Mouse (Mus musculus): ENCODE measurements at regions not wholly inside any gene's neighbourhood (a gene's known extent, or its start where the extent isn't known, plus 50 kb on each side); places are given as distances from the start of the nearest gene placed in this dataset.

GRCm38 (mm10) chr2:117913846-117914245 is 197.8 kb upstream of the Thbs1 start:
- H3K4me3 ChIP-seq (ENCODE audit: insufficient read depth, poor library complexity, severe bottlenecking), result no peak overlapping the region
- no peak overlapping the region for H3ac ChIP-seq (ENCODE audit: control insufficient read depth, insufficient read length, low read depth)
- H3K27me3 ChIP-seq (ENCODE audit: control insufficient read depth, insufficient read depth, insufficient read length), result no peaks in the 10 kb centered on the region
- H3K79me3 ChIP-seq (ENCODE audit: low read depth), result no peaks in the 10 kb centered on the region
- H3K36me3 ChIP-seq (ENCODE audit: control insufficient read depth, insufficient read depth), result no peaks in the 10 kb centered on the region
- H3K79me2 ChIP-seq (ENCODE audit: control insufficient read depth, insufficient read depth), result no peaks in the 10 kb centered on the region
- TF ChIP-seq CEBPB (IDR thresholded peaks at IDR 0.05; ENCODE audit: low read depth), result no peak
- TF ChIP-seq MYOD1 (IDR thresholded peaks at IDR 0.05; ENCODE audit: control insufficient read depth, insufficient read length, low read depth), result no peak
- no peak for TF ChIP-seq MYOG (IDR thresholded peaks at IDR 0.05; ENCODE audit: control insufficient read depth, extremely low read depth, insufficient read length)
- no peak for TF ChIP-seq FOSL1 (IDR thresholded peaks at IDR 0.05; ENCODE audit: insufficient read depth, low read length, poor library complexity, severe bottlenecking)
- no peak for TF ChIP-seq USF1 (IDR thresholded peaks at IDR 0.05; ENCODE audit: low read depth)
- TF ChIP-seq MAX (IDR thresholded peaks at IDR 0.05), result no peak
- TF ChIP-seq CTCF (IDR thresholded peaks at IDR 0.05; ENCODE audit: control insufficient read depth, insufficient read depth, insufficient read length), result no peak

- TF ChIP-seq CEBPB (IDR thresholded peaks at IDR 0.05; ENCODE audit: low read depth), result no peak
- TF ChIP-seq FOSL1 (IDR thresholded peaks at IDR 0.05; ENCODE audit: insufficient read depth, low read length, poor library complexity, severe bottlenecking), result no peak
- TF ChIP-seq USF1 (IDR thresholded peaks at IDR 0.05; ENCODE audit: low read depth), result no peak
- no peak for TF ChIP-seq CTCF (IDR thresholded peaks at IDR 0.05; ENCODE audit: control insufficient read depth, insufficient read depth, insufficient read length)
- TF ChIP-seq MAX (IDR thresholded peaks at IDR 0.05), result no peak
- TF ChIP-seq MYOD1 (IDR thresholded peaks at IDR 0.05; ENCODE audit: control insufficient read depth, insufficient read length, low read depth), result no peak
- H3ac ChIP-seq (ENCODE audit: control insufficient read depth, insufficient read length, low read depth), result no peak overlapping the region
- H3K36me3 ChIP-seq (ENCODE audit: control insufficient read depth, insufficient read depth), result no peaks in the 10 kb centered on the region
Measured at GRCm38 (mm10) chr2:117915821-117916220, 195.9 kb upstream of the Thbs1 start.

GRCm38 (mm10) chr2:117917181-117917580 is 194.5 kb upstream of the Thbs1 start:
- no peak overlapping the region for H3K4me3 ChIP-seq (ENCODE audit: insufficient read depth, poor library complexity, severe bottlenecking)
- H3K36me3 ChIP-seq (ENCODE audit: control insufficient read depth, insufficient read depth), result no peaks in the 10 kb centered on the region
- no peaks in the 10 kb centered on the region for H3K27me3 ChIP-seq (ENCODE audit: control insufficient read depth, insufficient read depth, insufficient read length)
- no peaks in the 10 kb centered on the region for H3K79me2 ChIP-seq (ENCODE audit: control insufficient read depth, insufficient read depth)
- no peak for TF ChIP-seq USF1 (IDR thresholded peaks at IDR 0.05; ENCODE audit: low read depth)
- TF ChIP-seq CTCF (IDR thresholded peaks at IDR 0.05; ENCODE audit: control insufficient read depth, insufficient read depth, insufficient read length), result no peak
- TF ChIP-seq FOSL1 (IDR thresholded peaks at IDR 0.05; ENCODE audit: insufficient read depth, low read length, poor library complexity, severe bottlenecking), result no peak
- TF ChIP-seq MYOG (IDR thresholded peaks at IDR 0.05; ENCODE audit: control insufficient read depth, extremely low read depth, insufficient read length), result no peak
- no peak for TF ChIP-seq MAX (IDR thresholded peaks at IDR 0.05)
- no peak for TF ChIP-seq MYOD1 (IDR thresholded peaks at IDR 0.05; ENCODE audit: control insufficient read depth, insufficient read length, low read depth)
- TF ChIP-seq CEBPB (IDR thresholded peaks at IDR 0.05; ENCODE audit: low read depth), result no peak
- H3ac ChIP-seq (ENCODE audit: control insufficient read depth, insufficient read length, low read depth), result no peak overlapping the region
- no peaks in the 10 kb centered on the region for H3K79me3 ChIP-seq (ENCODE audit: low read depth)

More at GRCm38 (mm10) chr2:117915821-117916220, 195.9 kb upstream of the Thbs1 start:
- Histone ChIP-seq H3K79me2 (ENCODE audit: control insufficient read depth, insufficient read depth) (no peaks in the 10 kb centered on the region), H3K79me3 (ENCODE audit: low read depth) (no peaks in the 10 kb centered on the region), H3K4me3 (ENCODE audit: insufficient read depth, poor library complexity, severe bottlenecking) (no peak overlapping the region), H3K27me3 (ENCODE audit: control insufficient read depth, insufficient read depth, insufficient read length) (no peaks in the 10 kb centered on the region)

- H3K27me3 ChIP-seq (ENCODE audit: control insufficient read depth, insufficient read depth, insufficient read length), result no peaks in the 10 kb centered on the region
- H3K4me3 ChIP-seq (ENCODE audit: insufficient read depth, poor library complexity, severe bottlenecking), result no peak overlapping the region
- H3K79me3 ChIP-seq (ENCODE audit: low read depth), result no peaks in the 10 kb centered on the region
- no peak for TF ChIP-seq MYOD1 (IDR thresholded peaks at IDR 0.05; ENCODE audit: control insufficient read depth, insufficient read length, low read depth)
- no peak for TF ChIP-seq MYOG (IDR thresholded peaks at IDR 0.05; ENCODE audit: control insufficient read depth, extremely low read depth, insufficient read length)
- no peak for TF ChIP-seq MAX (IDR thresholded peaks at IDR 0.05)
- TF ChIP-seq CEBPB (IDR thresholded peaks at IDR 0.05; ENCODE audit: low read depth), result no peak
- no peak for TF ChIP-seq CTCF (IDR thresholded peaks at IDR 0.05; ENCODE audit: control insufficient read depth, insufficient read depth, insufficient read length)
- no peak for TF ChIP-seq USF1 (IDR thresholded peaks at IDR 0.05; ENCODE audit: low read depth)
- no peak for TF ChIP-seq FOSL1 (IDR thresholded peaks at IDR 0.05; ENCODE audit: insufficient read depth, low read length, poor library complexity, severe bottlenecking)
- H3K79me2 ChIP-seq (ENCODE audit: control insufficient read depth, insufficient read depth), result no peaks in the 10 kb centered on the region
- no peaks in the 10 kb centered on the region for H3K36me3 ChIP-seq (ENCODE audit: control insufficient read depth, insufficient read depth)
- no peak overlapping the region for H3ac ChIP-seq (ENCODE audit: control insufficient read depth, insufficient read length, low read depth)
Measured at GRCm38 (mm10) chr2:117924877-117925276, 186.8 kb upstream of the Thbs1 start.

- TF ChIP-seq CTCF (IDR thresholded peaks at IDR 0.05; ENCODE audit: control insufficient read depth, insufficient read depth, insufficient read length) (no peak), FOSL1 (IDR thresholded peaks at IDR 0.05; ENCODE audit: insufficient read depth, low read length, poor library complexity, severe bottlenecking) (no peak), USF1 (IDR thresholded peaks at IDR 0.05; ENCODE audit: low read depth) (no peak), MYOD1 (IDR thresholded peaks at IDR 0.05; ENCODE audit: control insufficient read depth, insufficient read length, low read depth) (no peak), MAX (IDR thresholded peaks at IDR 0.05) (no peak), MYOG (IDR thresholded peaks at IDR 0.05; ENCODE audit: control insufficient read depth, extremely low read depth, insufficient read length) (no peak)
- Histone ChIP-seq H3K79me2 (ENCODE audit: control insufficient read depth, insufficient read depth) (no peaks in the 10 kb centered on the region), H3K4me3 (ENCODE audit: insufficient read depth, poor library complexity, severe bottlenecking) (no peak overlapping the region), H3K79me3 (ENCODE audit: low read depth) (no peaks in the 10 kb centered on the region), H3K27me3 (ENCODE audit: control insufficient read depth, insufficient read depth, insufficient read length) (no peaks in the 10 kb centered on the region), H3K36me3 (ENCODE audit: control insufficient read depth, insufficient read depth) (no peaks in the 10 kb centered on the region), H3ac (ENCODE audit: control insufficient read depth, insufficient read length, low read depth) (no peak overlapping the region)
Measured at GRCm38 (mm10) chr2:117925412-117925811, 186.3 kb upstream of the Thbs1 start.

- Histone ChIP-seq H3K79me3 (ENCODE audit: low read depth) (no peaks in the 10 kb centered on the region), H3K79me2 (ENCODE audit: control insufficient read depth, insufficient read depth) (no peaks in the 10 kb centered on the region), H3K27me3 (ENCODE audit: control insufficient read depth, insufficient read depth, insufficient read length) (no peaks in the 10 kb centered on the region), H3ac (ENCODE audit: control insufficient read depth, insufficient read length, low read depth) (no peak overlapping the region), H3K4me3 (ENCODE audit: insufficient read depth, poor library complexity, severe bottlenecking) (no peak overlapping the region), H3K36me3 (ENCODE audit: control insufficient read depth, insufficient read depth) (no peaks in the 10 kb centered on the region)
- TF ChIP-seq MAX (IDR thresholded peaks at IDR 0.05) (no peak), MYOG (IDR thresholded peaks at IDR 0.05; ENCODE audit: control insufficient read depth, extremely low read depth, insufficient read length) (no peak), MYOD1 (IDR thresholded peaks at IDR 0.05; ENCODE audit: control insufficient read depth, insufficient read length, low read depth) (no peak), FOSL1 (IDR thresholded peaks at IDR 0.05; ENCODE audit: insufficient read depth, low read length, poor library complexity, severe bottlenecking) (no peak)
Measured at GRCm38 (mm10) chr2:117928062-117928461, 183.6 kb upstream of the Thbs1 start.

Data from C2C12 (cell line).